Mouse (Mus musculus): ENCODE measurements around the gene Nlgn1. TPM values are rescaled to one million over a fixed set of nuclear protein-coding genes. Genes with fewer than 3 reads are reported as not detected.

The Nlgn1 gene
- polyA plus RNA-seq, 2 experiments, result 2.6 to 3.5 TPM

- DNase-seq (ENCODE audit: low spot score), result no peak
- WGBS, result 91% methylated on average over 1 of the region's 1 CpGs
These were observed 635.0 kb downstream of the Nlgn1 start for GRCm38 (mm10) chr3:25697231-25697630.

GRCm38 (mm10) chr3:25688789-25689464, 643.3 kb downstream of the Nlgn1 start:
- H3K9ac ChIP-seq (ENCODE audit: low read depth, low read length, severe bottlenecking), result no peak overlapping the region
- H3K27ac ChIP-seq (replicated peaks; ENCODE audit: low read depth, low read length), result no peak overlapping the region
- no peak for ATAC-seq (ENCODE audit: low FRiP score, low read depth)
- no peak overlapping the region for H3K4me2 ChIP-seq (replicated peaks; ENCODE audit: low read depth, low read length, severe bottlenecking)
- WGBS, result 77% methylated on average over 6 of the region's 6 CpGs
- H3K36me3 ChIP-seq (ENCODE audit: control insufficient read depth, insufficient read depth, low read length), result no peaks in the 10 kb centered on the region
- DNase-seq (ENCODE audit: low spot score), result no peak
- no peak for TF ChIP-seq POLR2A (IDR thresholded peaks at IDR 0.05; ENCODE audit: borderline replicate concordance, extremely low read depth, insufficient read depth, insufficient read length)
- H3K27me3 ChIP-seq (ENCODE audit: control insufficient read depth, insufficient read depth, low read length), result no peaks in the 10 kb centered on the region
- H3K9me3 ChIP-seq (ENCODE audit: control insufficient read depth, low read length), result no peaks in the 10 kb centered on the region
- H3K4me1 ChIP-seq (ENCODE audit: control insufficient read depth, insufficient read depth, low read length), result no peaks in the 10 kb centered on the region
- no peak overlapping the region for H3K4me3 ChIP-seq (replicated peaks; ENCODE audit: low read length)

More at GRCm38 (mm10) chr3:25697231-25697630, 635.0 kb downstream of the Nlgn1 start:
- Histone ChIP-seq H3K9me3 (ENCODE audit: control insufficient read depth, low read length) (no peaks in the 10 kb centered on the region), H3K27ac (replicated peaks; ENCODE audit: low read depth, low read length) (no peak overlapping the region), H3K4me1 (ENCODE audit: control insufficient read depth, insufficient read depth, low read length) (no peaks in the 10 kb centered on the region), H3K4me3 (replicated peaks; ENCODE audit: low read length) (no peak overlapping the region), H3K9ac (ENCODE audit: low read depth, low read length, severe bottlenecking) (no peak overlapping the region), H3K36me3 (ENCODE audit: control insufficient read depth, insufficient read depth, low read length) (no peaks in the 10 kb centered on the region), H3K27me3 (ENCODE audit: control insufficient read depth, insufficient read depth, low read length) (no peaks in the 10 kb centered on the region), H3K4me2 (replicated peaks; ENCODE audit: low read depth, low read length, severe bottlenecking) (no peak overlapping the region)
- no peak for ATAC-seq (ENCODE audit: low FRiP score, low read depth)
- TF ChIP-seq POLR2A (IDR thresholded peaks at IDR 0.05; ENCODE audit: borderline replicate concordance, extremely low read depth, insufficient read depth, insufficient read length), result no peak

- ATAC-seq (ENCODE audit: low FRiP score, low read depth) (no peak), DNase-seq (ENCODE audit: low spot score) (no peak)
- Histone ChIP-seq H3K36me3 (ENCODE audit: control insufficient read depth, insufficient read depth, low read length) (no peaks in the 10 kb centered on the region), H3K4me1 (ENCODE audit: control insufficient read depth, insufficient read depth, low read length) (no peaks in the 10 kb centered on the region), H3K27ac (replicated peaks; ENCODE audit: low read depth, low read length) (no peak overlapping the region), H3K9me3 (ENCODE audit: control insufficient read depth, low read length) (no peaks in the 10 kb centered on the region), H3K4me2 (replicated peaks; ENCODE audit: low read depth, low read length, severe bottlenecking) (no peak overlapping the region), H3K4me3 (replicated peaks; ENCODE audit: low read length) (no peak overlapping the region), H3K9ac (ENCODE audit: low read depth, low read length, severe bottlenecking) (no peak overlapping the region), H3K27me3 (ENCODE audit: control insufficient read depth, insufficient read depth, low read length) (no peaks in the 10 kb centered on the region)
- TF ChIP-seq POLR2A (IDR thresholded peaks at IDR 0.05; ENCODE audit: borderline replicate concordance, extremely low read depth, insufficient read depth, insufficient read length), result no peak
- 84% methylated on average over 2 of the region's 2 CpGs for WGBS
These were observed 648.6 kb downstream of the Nlgn1 start for GRCm38 (mm10) chr3:25683696-25684095.

- no peak for TF ChIP-seq POLR2A (IDR thresholded peaks at IDR 0.05; ENCODE audit: borderline replicate concordance, extremely low read depth, insufficient read depth, insufficient read length)
- DNase-seq (ENCODE audit: low spot score) (no peak), ATAC-seq (ENCODE audit: low FRiP score, low read depth) (no peak)
- Histone ChIP-seq H3K9ac (ENCODE audit: low read depth, low read length, severe bottlenecking) (no peak overlapping the region), H3K27ac (replicated peaks; ENCODE audit: low read depth, low read length) (no peak overlapping the region), H3K27me3 (ENCODE audit: control insufficient read depth, insufficient read depth, low read length) (no peaks in the 10 kb centered on the region), H3K4me3 (replicated peaks; ENCODE audit: low read length) (no peak overlapping the region), H3K9me3 (ENCODE audit: control insufficient read depth, low read length) (no peaks in the 10 kb centered on the region), H3K4me1 (ENCODE audit: control insufficient read depth, insufficient read depth, low read length) (no peaks in the 10 kb centered on the region), H3K36me3 (ENCODE audit: control insufficient read depth, insufficient read depth, low read length) (no peaks in the 10 kb centered on the region), H3K4me2 (replicated peaks; ENCODE audit: low read depth, low read length, severe bottlenecking) (no peak overlapping the region)
- WGBS, result 71% methylated on average over 2 of the region's 2 CpGs
These were observed 652.9 kb downstream of the Nlgn1 start for GRCm38 (mm10) chr3:25679373-25679772.

- no peak overlapping the region for H3K4me3 ChIP-seq (replicated peaks; ENCODE audit: low read length)
- 84% methylated on average over 10 of the region's 10 CpGs for WGBS
- ATAC-seq (ENCODE audit: low FRiP score, low read depth), result no peak
These were observed 656.4 kb downstream of the Nlgn1 start for GRCm38 (mm10) chr3:25675888-25676287.

More at GRCm38 (mm10) chr3:25675888-25676287, 656.4 kb downstream of the Nlgn1 start:
- no peak overlapping the region for H3K4me2 ChIP-seq (replicated peaks; ENCODE audit: low read depth, low read length, severe bottlenecking)
- no peaks in the 10 kb centered on the region for H3K4me1 ChIP-seq (ENCODE audit: control insufficient read depth, insufficient read depth, low read length)
- DNase-seq (ENCODE audit: low spot score), result no peak
- H3K27ac ChIP-seq (replicated peaks; ENCODE audit: low read depth, low read length), result no peak overlapping the region
- TF ChIP-seq POLR2A (IDR thresholded peaks at IDR 0.05; ENCODE audit: borderline replicate concordance, extremely low read depth, insufficient read depth, insufficient read length), result no peak
- no peaks in the 10 kb centered on the region for H3K27me3 ChIP-seq (ENCODE audit: control insufficient read depth, insufficient read depth, low read length)
- H3K9me3 ChIP-seq (ENCODE audit: control insufficient read depth, low read length), result no peaks in the 10 kb centered on the region
- H3K36me3 ChIP-seq (ENCODE audit: control insufficient read depth, insufficient read depth, low read length), result no peaks in the 10 kb centered on the region
- no peak overlapping the region for H3K9ac ChIP-seq (ENCODE audit: low read depth, low read length, severe bottlenecking)

All from limb, embryonic 14.5 days (tissue).